Mouse (Mus musculus): ENCODE results near the gene Ift57. TPM values are rescaled to one million over a fixed set of nuclear protein-coding genes. Genes with fewer than 3 reads are reported as not detected.

Gene Ift57
- total RNA-seq, 2 experiments from 2014 or later, result 25.9 to 33.2 TPM

GRCm38 (mm10) chr16:49747360-49747759 is 48.3 kb downstream of the Ift57 start:
- no peak for DNase-seq (ENCODE audit: low spot score in 2 of 2)

GRCm38 (mm10) chr16:49752906-49753305 is 53.9 kb downstream of the Ift57 start:
- no peak for DNase-seq (ENCODE audit: low spot score in 2 of 2)

GRCm38 (mm10) chr16:49753318-49753717 is 54.3 kb downstream of the Ift57 start:
- DNase-seq (ENCODE audit: low spot score in 2 of 2), result no peak

- no peak for DNase-seq (ENCODE audit: low spot score in 2 of 2)
Observed at GRCm38 (mm10) chr16:49760517-49761203, 61.6 kb downstream of the Ift57 start.

GRCm38 (mm10) chr16:49761981-49762380 is 62.9 kb downstream of the Ift57 start:
- no peak for DNase-seq (ENCODE audit: low spot score in 2 of 2)

GRCm38 (mm10) chr16:49766326-49766725 is 67.3 kb downstream of the Ift57 start:
- peak in 1 of 2 experiments; percentile 9 for DNase-seq (ENCODE audit: low spot score in 2 of 2)

GRCm38 (mm10) chr16:49768491-49769031 is 69.5 kb downstream of the Ift57 start:
- DNase-seq (ENCODE audit: low spot score in 2 of 2), result no peak

- no peak for DNase-seq (ENCODE audit: low spot score in 2 of 2)
Observed at GRCm38 (mm10) chr16:49769831-49770261, 70.8 kb downstream of the Ift57 start.

- DNase-seq (ENCODE audit: low spot score in 2 of 2), result no peak
Observed at GRCm38 (mm10) chr16:49770320-49771189, 71.5 kb downstream of the Ift57 start.

- no peak for DNase-seq (ENCODE audit: low spot score in 2 of 2)
Observed at GRCm38 (mm10) chr16:49771609-49772396, 72.8 kb downstream of the Ift57 start.

GRCm38 (mm10) chr16:49772576-49772975 is 73.5 kb downstream of the Ift57 start:
- DNase-seq (ENCODE audit: low spot score in 2 of 2), result no peak

GRCm38 (mm10) chr16:49773068-49773467 is 74.0 kb downstream of the Ift57 start:
- DNase-seq (ENCODE audit: low spot score in 2 of 2), result no peak

- DNase-seq (ENCODE audit: low spot score in 2 of 2), result no peak
Observed at GRCm38 (mm10) chr16:49774059-49775001, 75.3 kb downstream of the Ift57 start.

GRCm38 (mm10) chr16:49775002-49775966 is 76.3 kb downstream of the Ift57 start:
- no peak for DNase-seq (ENCODE audit: low spot score in 2 of 2)

- DNase-seq (ENCODE audit: low spot score in 2 of 2), result no peak
Observed at GRCm38 (mm10) chr16:49776981-49777380, 77.9 kb downstream of the Ift57 start.

- no peak for DNase-seq (ENCODE audit: low spot score in 2 of 2)
Observed at GRCm38 (mm10) chr16:49781556-49782156, 82.6 kb downstream of the Ift57 start.

GRCm38 (mm10) chr16:49783369-49783768 is 84.3 kb downstream of the Ift57 start:
- DNase-seq (ENCODE audit: low spot score in 2 of 2), result no peak

GRCm38 (mm10) chr16:49786116-49786515 is 87.1 kb downstream of the Ift57 start:
- no peak for DNase-seq (ENCODE audit: low spot score in 2 of 2)
